Comparison of ENCODE assay signal across 28 mouse cellular contexts in the genomic region with DNA sequence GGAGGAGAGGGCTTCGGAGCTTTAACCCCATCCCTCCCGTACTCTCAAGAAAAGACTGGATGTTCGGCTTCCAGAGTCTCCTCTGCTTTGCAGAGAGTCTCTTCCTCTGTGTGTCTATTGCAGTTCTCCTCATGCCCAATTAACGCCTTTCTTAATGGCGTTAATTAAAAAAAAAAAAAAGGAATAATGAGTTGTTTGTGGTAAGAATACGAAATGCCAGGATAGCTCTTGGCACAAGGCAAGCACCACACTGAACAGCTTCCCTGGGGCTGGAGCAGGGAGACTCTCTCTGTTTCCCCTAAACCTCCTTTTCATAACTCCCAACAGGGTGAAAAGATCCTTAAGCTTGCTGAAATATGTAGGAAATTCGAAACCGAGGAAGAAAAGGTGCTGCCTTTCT. TPM values are rescaled to one million over a fixed set of nuclear protein-coding genes. Genes with fewer than 3 reads are reported as not detected.
DNase-seq lines count a peak whose midpoint lies in the region; ATAC-seq and TF ChIP-seq lines count a peak whose summit lies in the region.
"Had no signal": no experiment of that assay in that cellular context is flagged by ENCODE, and none has a peak within 500 bp of the region (broad histone marks: within the 10 kb centered on the region; RNA-seq: fewer than 3 reads in every experiment).

No protein-coding gene starts in this region.

- no peak overlapping the region for H3K4me3 ChIP-seq in forebrain, embryonic 13.5 days
- no peak overlapping the region for H3K4me3 ChIP-seq in forebrain, embryonic 10.5 days
- peak overlapping the region in 1 of 2 experiments; percentile 66; a peak in 1 of 4 replicates for H3K4me3 ChIP-seq in ES-E14 (ENCODE audit: insufficient read depth in 1 of 2, low read depth in 1 of 2, low read length in 2 of 2, poor library complexity in 1 of 2, severe bottlenecking in 1 of 2)
- H3K4me3 ChIP-seq in forebrain, embryonic 14.5 days (ENCODE audit: low read depth, low read length) = no peak overlapping the region
- H3K4me3 ChIP-seq in forebrain, postnatal 0 days (ENCODE audit: low read depth, low read length) = no peak overlapping the region
- no peak overlapping the region for H3K4me3 ChIP-seq in midbrain, embryonic 14.5 days (replicated peaks; ENCODE audit: low read depth, low read length)
- H3K4me3 ChIP-seq: embryonic facial prominence, embryonic 12.5 days; erythroblast, embryonic 14.5 days; hindbrain, embryonic 13.5 days had no signal

- no peak for TF ChIP-seq CTCF in forebrain, postnatal 0 days (IDR thresholded peaks at IDR 0.05; ENCODE audit: low read depth)

- in situ Hi-C loops in ES-E14 (cut with MboI; ENCODE audit: low sequenced_read_pairs in 2 of 2, unreplicated experiment in 2 of 2) = no loop called here

- ATAC-seq in forebrain, embryonic 13.5 days = 0 out of 2 replicates have a peak, but pooled peaks have one; percentile 50
- peak; percentile 37 for ATAC-seq in forebrain, embryonic 14.5 days
- no peak for ATAC-seq in forebrain, postnatal 0 days
- ATAC-seq in midbrain, embryonic 14.5 days (ENCODE audit: low FRiP score, low TSS enrichment) = no peak
- ATAC-seq: hindbrain, postnatal 0 days; intestine, embryonic 16.5 days; Patski had no signal

- WGBS in forebrain, embryonic 13.5 days = 42% methylated on average over 8 of the region's 8 CpGs
- WGBS in forebrain, embryonic 10.5 days = 83% methylated on average over 8 of the region's 8 CpGs
- WGBS in forebrain, embryonic 14.5 days = 30% methylated on average over 8 of the region's 8 CpGs
- WGBS in forebrain, postnatal 0 days = 31% methylated on average over 8 of the region's 8 CpGs
- 83% methylated on average over 8 of the region's 8 CpGs for WGBS in midbrain, embryonic 14.5 days

- H3K9me3 ChIP-seq in forebrain, embryonic 13.5 days (replicated peaks) = no peaks in the 10 kb centered on the region
- no peaks in the 10 kb centered on the region for H3K9me3 ChIP-seq in forebrain, embryonic 10.5 days
- no peaks in the 10 kb centered on the region for H3K9me3 ChIP-seq in ES-E14 (ENCODE audit: control insufficient read depth, insufficient read depth, low read depth, low read length)
- H3K9me3 ChIP-seq in forebrain, embryonic 14.5 days (replicated peaks; ENCODE audit: control insufficient read depth, low read length) = no peaks in the 10 kb centered on the region
- no peaks in the 10 kb centered on the region for H3K9me3 ChIP-seq in forebrain, postnatal 0 days (ENCODE audit: low read length)
- no peaks in the 10 kb centered on the region for H3K9me3 ChIP-seq in midbrain, embryonic 14.5 days (ENCODE audit: control insufficient read depth, low read length)
- H3K9me3 ChIP-seq: embryonic facial prominence, embryonic 12.5 days; G1E; hindbrain, embryonic 13.5 days had no signal

- H3K36me3 ChIP-seq in forebrain, embryonic 13.5 days (ENCODE audit: poor library complexity, severe bottlenecking) = no peaks in the 10 kb centered on the region
- no peaks in the 10 kb centered on the region for H3K36me3 ChIP-seq in forebrain, embryonic 10.5 days (replicated peaks)
- H3K36me3 ChIP-seq in ES-E14 (ENCODE audit: control insufficient read depth, insufficient read depth, low read length, poor library complexity, severe bottlenecking) = no peaks in the 10 kb centered on the region
- H3K36me3 ChIP-seq in forebrain, embryonic 14.5 days (ENCODE audit: control insufficient read depth, insufficient read depth, low read length) = no peaks in the 10 kb centered on the region
- H3K36me3 ChIP-seq in forebrain, postnatal 0 days (ENCODE audit: insufficient read depth) = no peaks in the 10 kb centered on the region
- H3K36me3 ChIP-seq in midbrain, embryonic 14.5 days (ENCODE audit: control insufficient read depth, insufficient read depth, low read length) = no peaks in the 10 kb centered on the region
- H3K36me3 ChIP-seq: embryonic facial prominence, embryonic 12.5 days; hindbrain, embryonic 13.5 days had no signal

- H3K9ac ChIP-seq in forebrain, embryonic 13.5 days = peak overlapping the region; percentile 21; the same call in 1 of the 2 replicates
- H3K9ac ChIP-seq in ES-E14 (ENCODE audit: insufficient read depth, low read depth, low read length, poor library complexity, severe bottlenecking) = 0 out of 2 replicates have a peak overlapping the region, but pooled peaks have one; percentile 26
- no peak overlapping the region for H3K9ac ChIP-seq in forebrain, embryonic 14.5 days (ENCODE audit: low read length)
- no peak overlapping the region for H3K9ac ChIP-seq in forebrain, postnatal 0 days
- H3K9ac ChIP-seq in midbrain, embryonic 14.5 days (replicated peaks; ENCODE audit: low read length) = no peak overlapping the region
- H3K9ac ChIP-seq: embryonic facial prominence, embryonic 12.5 days; hindbrain, embryonic 13.5 days had no signal

- peaks cover 31% of the 10 kb centered on the region for H3K4me1 ChIP-seq in forebrain, embryonic 13.5 days
- H3K4me1 ChIP-seq in forebrain, embryonic 10.5 days = peaks cover 42% of the 10 kb centered on the region
- H3K4me1 ChIP-seq in ES-E14 (ENCODE audit: control insufficient read depth in 2 of 2, insufficient read depth in 2 of 2, low read length in 2 of 2, poor library complexity in 1 of 2) = peaks cover 6 to 21% of the 10 kb centered on the region in 2 experiments; a peak in 3 of 4 replicates
- peaks cover 9% of the 10 kb centered on the region for H3K4me1 ChIP-seq in forebrain, embryonic 14.5 days (ENCODE audit: control insufficient read depth, insufficient read depth, low read length)
- H3K4me1 ChIP-seq in forebrain, postnatal 0 days (ENCODE audit: insufficient read depth) = 0 out of 2 replicates have a peak, but pooled peaks cover 6% of the 10 kb centered on the region
- no peaks in the 10 kb centered on the region for H3K4me1 ChIP-seq in midbrain, embryonic 14.5 days (ENCODE audit: control insufficient read depth, insufficient read depth, low read length)

- no peak overlapping the region; the same call in 1 of the 2 replicates for H3K27ac ChIP-seq in forebrain, embryonic 13.5 days
- no peak overlapping the region for H3K27ac ChIP-seq in forebrain, embryonic 10.5 days
- H3K27ac ChIP-seq in ES-E14 (ENCODE audit: insufficient read depth, low read depth, low read length, poor library complexity, severe bottlenecking) = no peak overlapping the region
- no peak overlapping the region for H3K27ac ChIP-seq in forebrain, embryonic 14.5 days (ENCODE audit: low read depth, low read length)
- H3K27ac ChIP-seq in forebrain, postnatal 0 days (ENCODE audit: low read depth, low read length) = no peak overlapping the region
- no peak overlapping the region for H3K27ac ChIP-seq in midbrain, embryonic 14.5 days (replicated peaks; ENCODE audit: low read depth, low read length)
- H3K27ac ChIP-seq: embryonic facial prominence, embryonic 12.5 days; gastrocnemius, adult 2 months; hindbrain, embryonic 13.5 days; hindbrain, postnatal 0 days had no signal

- DNase-seq in forebrain, embryonic 10.5 days (ENCODE audit: extremely low spot score, low spot score) = no peak
- no peak for DNase-seq in ES-E14 (ENCODE audit: low read depth, low spot score)
- DNase-seq in forebrain, embryonic 14.5 days (ENCODE audit: low spot score) = peak; percentile 75
- DNase-seq in forebrain, postnatal 0 days = peak; percentile 29
- DNase-seq in midbrain, embryonic 14.5 days = no peak
- DNase-seq in thymus, postnatal 36 days = no peak
- DNase-seq: adrenal gland, postnatal 10 days; cerebellum, adult 11-12 months; cerebellum, adult 8-10 months; cerebellum, postnatal 14 days; gastrocnemius, adult 2 months; gastrocnemius, postnatal 14 days; heart, adult 11 months had no signal

- H3K27me3 ChIP-seq in forebrain, embryonic 13.5 days = peaks cover 27% of the 10 kb centered on the region
- peaks cover 63% of the 10 kb centered on the region for H3K27me3 ChIP-seq in forebrain, embryonic 10.5 days (ENCODE audit: poor library complexity, severe bottlenecking)
- H3K27me3 ChIP-seq in forebrain, embryonic 14.5 days (replicated peaks; ENCODE audit: control insufficient read depth, insufficient read depth, low read length) = peaks cover 10% of the 10 kb centered on the region; the same call in 1 of the 2 replicates
- 0 out of 2 replicates have a peak, but pooled peaks cover 4% of the 10 kb centered on the region for H3K27me3 ChIP-seq in forebrain, postnatal 0 days (ENCODE audit: insufficient read depth, low read length)
- H3K27me3 ChIP-seq in midbrain, embryonic 14.5 days (ENCODE audit: control insufficient read depth, insufficient read depth, low read length) = peaks cover 17% of the 10 kb centered on the region; the same call in 1 of the 2 replicates
- H3K27me3 ChIP-seq: embryonic facial prominence, embryonic 12.5 days; Patski had no signal

- H3K4me2 ChIP-seq in forebrain, embryonic 13.5 days = peak overlapping the region; percentile 33
- H3K4me2 ChIP-seq in forebrain, embryonic 14.5 days (ENCODE audit: low read length) = peak overlapping the region; percentile 4; the same call in 1 of the 2 replicates
- no peak overlapping the region for H3K4me2 ChIP-seq in forebrain, postnatal 0 days (ENCODE audit: low read depth)
- no peak overlapping the region for H3K4me2 ChIP-seq in midbrain, embryonic 14.5 days (ENCODE audit: low read length)
- H3K4me2 ChIP-seq: embryonic facial prominence, embryonic 12.5 days; hindbrain, embryonic 13.5 days had no signal

RNA-seq across cellular contexts. Expression of a gene that starts 5.8 kb away (rescaled TPM):
- 3.0 and 4.9 TPM in 2 replicates for polyA plus RNA-seq in forebrain, embryonic 13.5 days (2015; fragmentation: Nextera tagmentation; extraction: Ambion mirVana)
- 16.7 and 17.1 TPM in 2 replicates for polyA plus RNA-seq in forebrain, embryonic 10.5 days (2016; fragmentation: Nextera tagmentation; extraction: Ambion mirVana)
- 105 and 119 TPM in 2 replicates for total RNA-seq in ES-E14 (2012; rRNA removed)
- 2.6 and 3.8 TPM in 2 replicates for polyA plus RNA-seq in forebrain, embryonic 14.5 days (2014; fragmentation: Nextera tagmentation; extraction: Ambion mirVana)
- 0.90 and 2.9 TPM in 2 replicates for total RNA-seq in forebrain, postnatal 0 days (2014; rRNA removed)
- 5.2 and 5.3 TPM in 2 replicates for polyA plus RNA-seq in forebrain, postnatal 0 days (2015; fragmentation: Nextera tagmentation; extraction: Ambion mirVana)
- polyA plus RNA-seq in midbrain, embryonic 14.5 days (2014; fragmentation: Nextera tagmentation; extraction: Ambion mirVana) = 1.7 and 3.8 TPM in 2 replicates

RNA-seq across cellular contexts. Expression of a gene that starts 14.2 kb away (rescaled TPM):
- polyA plus RNA-seq in forebrain, embryonic 13.5 days (2015; fragmentation: Nextera tagmentation; extraction: Ambion mirVana) = 2.1 TPM in 2 replicates
- 0.86 and 0.90 TPM in 2 replicates for polyA plus RNA-seq in forebrain, embryonic 10.5 days (2016; fragmentation: Nextera tagmentation; extraction: Ambion mirVana)
- total RNA-seq in ES-E14 (2012; rRNA removed) = 0.26 and 0.76 TPM in 2 replicates
- polyA plus RNA-seq in forebrain, embryonic 14.5 days (2014; fragmentation: Nextera tagmentation; extraction: Ambion mirVana) = 3.2 and 3.3 TPM in 2 replicates
- 6.1 and 8.2 TPM in 2 replicates for total RNA-seq in forebrain, postnatal 0 days (2014; rRNA removed)
- 5.6 and 10.5 TPM in 2 replicates for polyA plus RNA-seq in forebrain, postnatal 0 days (2015; fragmentation: Nextera tagmentation; extraction: Ambion mirVana)
- 5.7 and 6.3 TPM in 2 replicates for polyA plus RNA-seq in midbrain, embryonic 14.5 days (2014; fragmentation: Nextera tagmentation; extraction: Ambion mirVana)
- total RNA-seq: gastrocnemius, adult 2 months; gastrocnemius, postnatal 14 days; gastrocnemius, postnatal 4 days; hematopoietic stem cell, adult 5-6 weeks had no signal
- polyA plus RNA-seq: CD4-positive, CD25-positive, alpha-beta regulatory T cell, adult 4 months; erythroblast, embryonic 14.5 days; G1E; inflammation-experienced regulatory T-cells, adult 6 months had no signal

RNA-seq across cellular contexts. Expression of a gene that starts 40.8 kb away (rescaled TPM):
- polyA plus RNA-seq in forebrain, embryonic 13.5 days (2015; fragmentation: Nextera tagmentation; extraction: Ambion mirVana) = 49.2 and 55.1 TPM in 2 replicates
- polyA plus RNA-seq in forebrain, embryonic 10.5 days (2016; fragmentation: Nextera tagmentation; extraction: Ambion mirVana) = 42.1 and 42.5 TPM in 2 replicates
- 26.2 and 41.2 TPM in 2 replicates for total RNA-seq in ES-E14 (2012; rRNA removed)
- polyA plus RNA-seq in forebrain, embryonic 14.5 days (2014; fragmentation: Nextera tagmentation; extraction: Ambion mirVana) = 31.7 and 41.4 TPM in 2 replicates
- 99.6 and 116 TPM in 2 replicates for total RNA-seq in forebrain, postnatal 0 days (2014; rRNA removed)
- polyA plus RNA-seq in forebrain, postnatal 0 days (2015; fragmentation: Nextera tagmentation; extraction: Ambion mirVana) = 62.5 and 104 TPM in 2 replicates
- polyA plus RNA-seq in midbrain, embryonic 14.5 days (2014; fragmentation: Nextera tagmentation; extraction: Ambion mirVana) = 57.5 and 63.3 TPM in 2 replicates

RNA-seq across cellular contexts. Expression of a gene that starts 44.9 kb away (rescaled TPM):
- 6.3 and 7.0 TPM in 2 replicates for polyA plus RNA-seq in forebrain, embryonic 13.5 days (2015; fragmentation: Nextera tagmentation; extraction: Ambion mirVana)
- 1.8 and 2.2 TPM in 2 replicates for polyA plus RNA-seq in forebrain, embryonic 10.5 days (2016; fragmentation: Nextera tagmentation; extraction: Ambion mirVana)
- total RNA-seq in ES-E14 (2012; rRNA removed) = 5.7 and 7.6 TPM in 2 replicates
- polyA plus RNA-seq in forebrain, embryonic 14.5 days (2014; fragmentation: Nextera tagmentation; extraction: Ambion mirVana) = 6.3 and 6.8 TPM in 2 replicates
- 34.1 and 56.6 TPM in 2 replicates for total RNA-seq in forebrain, postnatal 0 days (2014; rRNA removed)
- 20.9 and 24.1 TPM in 2 replicates for polyA plus RNA-seq in forebrain, postnatal 0 days (2015; fragmentation: Nextera tagmentation; extraction: Ambion mirVana)
- polyA plus RNA-seq in midbrain, embryonic 14.5 days (2014; fragmentation: Nextera tagmentation; extraction: Ambion mirVana) = 7.4 and 9.2 TPM in 2 replicates
- polyA plus RNA-seq: erythroblast, embryonic 14.5 days had no signal

RNA-seq across cellular contexts. Expression of a gene that starts 55.8 kb away (rescaled TPM):
- not detected in 2 replicates for polyA plus RNA-seq in forebrain, embryonic 13.5 days (2015; fragmentation: Nextera tagmentation; extraction: Ambion mirVana)
- 0.12 and 0.33 TPM in 2 replicates for polyA plus RNA-seq in forebrain, embryonic 10.5 days (2016; fragmentation: Nextera tagmentation; extraction: Ambion mirVana)
- 1.1 and 1.3 TPM in 2 replicates for total RNA-seq in ES-E14 (2012; rRNA removed)
- not detected in 2 replicates for polyA plus RNA-seq in forebrain, embryonic 14.5 days (2014; fragmentation: Nextera tagmentation; extraction: Ambion mirVana)
- 0.31 and 1.1 TPM in 2 replicates for total RNA-seq in forebrain, postnatal 0 days (2014; rRNA removed)
- polyA plus RNA-seq in forebrain, postnatal 0 days (2015; fragmentation: Nextera tagmentation; extraction: Ambion mirVana) = not detected in 2 replicates
- polyA plus RNA-seq in midbrain, embryonic 14.5 days (2014; fragmentation: Nextera tagmentation; extraction: Ambion mirVana) = not detected in 2 replicates
- polyA plus RNA-seq: CD4-positive, CD25-positive, alpha-beta regulatory T cell, adult 4 months; erythroblast, embryonic 14.5 days; heart, embryonic 11.5 days; heart, embryonic 14.5 days; hindbrain, postnatal 0 days; kidney, embryonic 14.5 days; Patski had no signal

Comparison
In these comparisons a context has a peak if more than half of its experiments do, and no peak if none do; other contexts are left out.
1. ATAC-seq: peak in forebrain, embryonic 13.5 days (single experiment) and forebrain, embryonic 14.5 days (single experiment); none in forebrain, postnatal 0 days (single experiment) and midbrain, embryonic 14.5 days (single experiment).
2. H3K4me2 ChIP-seq: peak in forebrain, embryonic 13.5 days (single experiment) and forebrain, embryonic 14.5 days (single experiment); none in forebrain, postnatal 0 days (single experiment) and midbrain, embryonic 14.5 days (single experiment).
3. H3K9ac ChIP-seq: peak in forebrain, embryonic 13.5 days (single experiment) and ES-E14 (single experiment); none in forebrain, embryonic 14.5 days (single experiment), forebrain, postnatal 0 days (single experiment) and midbrain, embryonic 14.5 days (single experiment).
4. DNase-seq: peak in forebrain, embryonic 14.5 days (single experiment) and forebrain, postnatal 0 days (single experiment); none in forebrain, embryonic 10.5 days (single experiment), ES-E14 (single experiment), midbrain, embryonic 14.5 days (single experiment) and thymus, postnatal 36 days (0 of 2).